Mouse (Mus musculus): ENCODE results near the gene Tmem267. TPM values are rescaled to one million over a fixed set of nuclear protein-coding genes. Genes with fewer than 3 reads are reported as not detected.
"Not testable (repeated sequence)": the region's sequence is repeated elsewhere in the genome, so short reads cannot be mapped to it uniquely, and the experiment has no call there.

Tmem267 gene
- 1 to 10 TPM; 7.6 to 9.0 TPM for total RNA-seq (2021)

DNA sequence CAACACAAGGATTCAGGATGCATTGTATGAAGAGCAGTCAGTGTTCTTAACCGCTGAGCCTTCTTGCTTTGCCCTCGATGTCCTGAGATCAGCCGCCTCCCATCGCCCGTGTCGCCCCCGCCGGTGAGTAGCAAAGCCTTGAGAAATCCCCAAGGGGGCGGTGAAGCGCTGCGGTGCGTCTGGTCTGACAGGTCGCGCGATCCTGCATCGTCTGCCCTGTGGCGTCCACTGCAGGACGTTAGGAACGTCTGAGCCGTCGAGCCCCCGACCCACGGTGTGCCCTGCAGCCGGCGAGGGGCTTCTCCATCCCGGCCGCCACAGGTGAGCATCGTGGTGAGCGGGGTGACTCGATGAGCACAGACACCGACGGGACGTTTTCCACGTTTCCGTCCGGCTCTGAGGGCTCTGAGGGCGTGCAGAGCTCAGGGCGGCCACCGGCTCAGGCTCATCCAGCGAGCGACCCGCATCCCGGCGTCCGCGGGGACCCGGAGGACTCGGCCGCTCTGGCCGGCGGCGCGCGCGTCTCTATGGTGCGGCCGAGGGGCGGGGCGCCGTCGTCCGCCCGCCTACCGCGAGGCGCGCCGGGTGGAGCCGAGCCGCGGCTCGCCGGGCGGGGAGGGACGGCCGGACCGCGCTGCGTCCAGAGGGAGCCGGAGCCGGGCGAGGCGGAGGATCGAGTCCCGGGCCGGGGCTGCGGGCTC, at the start of gene Tmem267, which contains the start of gene 3110070M22Rik:
Gene Tmem267 (plus strand): TSS at position 160 of the 701 bp plus-strand sequence.
Gene 3110070M22Rik (minus strand): TSS at position 504 of the 701 bp plus-strand sequence.
- peak; percentile 88 for DNase-seq

DNA sequence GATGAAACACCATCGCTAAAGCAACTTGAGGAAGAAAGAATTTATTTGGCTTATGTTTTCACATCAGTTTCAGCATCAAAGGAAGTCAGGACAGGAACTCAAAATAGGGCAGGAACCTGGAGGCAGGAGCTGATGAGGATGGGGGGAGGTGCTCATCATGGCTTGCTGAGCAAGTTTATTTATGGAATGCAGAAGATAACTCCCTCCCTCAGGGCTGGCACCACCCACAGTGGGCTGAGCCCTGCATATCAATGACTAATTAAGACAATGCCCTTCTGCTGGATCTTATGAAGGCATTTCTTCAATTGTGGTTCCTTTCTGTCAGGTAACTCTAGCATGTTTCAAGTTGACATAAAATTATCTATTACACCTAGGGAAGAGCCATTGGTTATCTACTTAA, 45.6 kb upstream of the Tmem267 start:
- DNase-seq = no peak

DNA sequence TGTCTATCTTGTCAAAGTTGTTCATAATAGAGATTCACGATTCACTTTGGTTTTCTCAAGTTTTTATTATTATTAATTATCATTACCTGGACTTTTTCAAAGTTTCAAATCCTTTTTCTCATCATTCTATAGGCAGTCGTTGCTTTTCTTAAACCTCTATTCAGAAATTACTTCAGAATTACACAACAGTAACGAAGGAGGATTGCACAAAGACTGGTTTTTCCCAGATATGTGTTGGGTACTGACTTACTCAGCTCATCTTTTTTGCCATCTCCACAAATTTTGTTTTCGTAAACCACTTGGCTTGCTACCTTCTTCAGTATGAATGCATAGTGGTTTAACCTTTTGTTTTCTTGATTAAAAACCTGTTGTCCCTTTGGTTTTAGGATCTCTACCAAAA, 34.3 kb upstream of the Tmem267 start:
- no peak for DNase-seq

DNA sequence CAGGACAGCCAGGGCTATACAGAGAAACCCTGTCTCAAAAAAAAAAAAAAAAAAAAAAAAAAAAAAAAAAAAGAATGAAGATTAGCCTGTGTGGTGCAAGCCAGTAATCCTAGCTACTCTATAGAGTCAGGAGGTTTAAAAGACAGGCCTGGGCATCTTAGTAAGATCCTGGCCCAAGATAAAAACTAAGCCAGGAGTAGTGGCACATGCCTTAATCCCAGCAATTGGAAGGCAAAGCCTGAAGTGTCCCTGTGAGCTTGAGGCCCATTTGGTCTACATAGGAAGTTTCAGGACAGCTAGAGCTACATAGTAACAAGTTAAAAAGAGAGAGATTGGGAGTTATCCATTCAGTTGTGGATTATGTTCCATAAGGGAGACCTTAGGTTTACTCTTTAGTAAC, 32.8 kb upstream of the Tmem267 start:
- DNase-seq = no peak

DNA sequence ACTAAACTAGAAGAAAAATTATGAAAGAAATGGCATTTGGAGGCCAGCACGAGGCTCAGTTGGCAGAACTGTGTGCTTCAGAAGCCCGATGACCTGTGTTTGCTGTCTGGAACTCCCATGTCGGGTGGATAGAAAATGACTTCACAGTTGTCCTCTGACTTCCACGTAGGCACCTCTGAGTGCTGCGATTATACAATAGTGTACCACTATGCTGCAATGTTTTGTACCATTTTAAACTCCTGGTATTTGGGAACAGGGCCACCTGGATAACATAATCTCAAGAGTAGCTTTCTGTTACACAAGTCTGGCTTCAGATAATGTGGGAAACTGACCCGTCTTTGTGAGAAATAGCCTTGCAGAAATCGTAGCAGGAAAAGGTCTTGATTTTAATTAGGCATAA, 31.5 kb upstream of the Tmem267 start:
- no peak for DNase-seq

DNA sequence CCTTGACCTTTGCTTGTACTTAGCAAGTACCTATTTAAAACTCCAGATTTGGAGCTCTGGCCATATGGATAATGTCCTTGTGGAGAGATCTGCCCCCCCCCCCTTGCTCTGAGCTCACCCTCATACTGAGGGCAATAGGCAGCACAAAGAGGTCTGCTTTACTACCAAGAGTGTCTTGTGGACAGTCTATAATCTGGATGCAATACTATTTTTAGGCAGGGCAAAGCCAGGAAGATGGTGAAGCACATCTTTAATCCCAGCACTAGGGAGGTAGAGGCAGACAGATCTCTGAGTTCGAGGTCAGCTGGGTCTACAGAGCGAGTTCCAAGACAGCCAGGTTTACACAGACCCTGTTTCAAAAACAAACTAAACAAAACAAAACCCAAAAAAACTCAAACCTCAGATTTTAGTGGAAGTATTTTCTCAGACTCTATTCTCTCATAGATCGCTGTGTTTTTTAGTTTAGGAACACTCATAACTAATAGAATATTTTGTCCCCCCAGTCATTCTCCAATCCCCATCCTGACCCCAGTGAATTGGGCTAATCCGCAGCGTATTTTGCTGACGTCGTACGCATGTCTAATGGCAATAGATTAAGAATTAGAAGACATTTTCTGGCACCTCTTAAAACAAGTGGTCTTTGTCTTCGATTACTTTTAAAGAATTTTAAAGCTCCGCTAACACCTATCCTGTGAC, 25.8 kb upstream of the Tmem267 start:
- DNase-seq = peak; percentile 7

DNA sequence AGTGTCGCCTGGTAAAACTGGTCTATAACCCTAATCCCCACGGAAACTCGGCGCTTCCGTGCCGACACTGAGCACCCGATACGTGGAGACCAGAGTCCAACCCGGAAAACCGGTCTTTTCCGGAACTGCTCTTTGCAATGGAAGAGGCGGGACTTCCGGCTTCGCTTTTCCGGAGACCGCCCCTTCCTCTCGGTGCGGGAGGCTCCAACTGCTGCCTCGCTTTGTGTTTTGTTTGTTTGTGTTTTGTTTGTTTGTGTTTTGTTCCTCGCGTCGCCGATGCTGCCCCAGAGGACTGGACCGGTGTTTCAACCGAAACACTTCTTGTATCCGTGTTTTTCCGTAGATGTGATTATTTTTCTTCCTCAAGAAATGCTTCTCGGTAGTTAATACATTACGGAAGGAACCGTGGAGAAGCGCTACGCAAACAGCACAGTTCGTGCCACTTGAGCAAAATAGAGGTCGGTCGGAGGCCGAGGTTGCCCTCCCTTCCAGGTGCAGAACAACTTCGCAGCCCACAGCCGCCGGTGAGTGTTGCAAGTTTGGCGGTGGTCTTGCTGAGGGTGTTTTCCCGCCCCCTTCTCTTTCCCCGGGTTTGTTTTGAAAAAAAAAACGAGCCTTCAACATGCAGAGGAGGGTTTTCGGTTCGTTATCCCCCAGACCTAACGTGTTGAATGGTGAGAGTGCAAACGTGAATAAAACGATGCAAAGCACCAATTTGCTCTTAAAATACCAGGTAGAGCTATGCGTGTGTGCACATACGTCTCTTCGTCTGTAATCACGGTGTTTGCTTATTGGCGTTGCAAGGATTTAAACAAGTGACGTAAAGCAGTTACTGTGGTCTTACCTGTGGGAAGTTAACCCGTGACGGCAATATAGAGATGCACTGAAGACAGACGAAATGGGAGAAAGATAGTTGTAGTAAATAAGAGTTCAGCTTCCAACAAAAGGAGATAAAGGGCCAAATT, 25.0 kb upstream of the Tmem267 start, which contains the start of gene 4833420G17Rik:
Gene 4833420G17Rik (plus strand): TSS at position 173 of the 965 bp plus-strand sequence.
- DNase-seq = peak; percentile 88

DNA sequence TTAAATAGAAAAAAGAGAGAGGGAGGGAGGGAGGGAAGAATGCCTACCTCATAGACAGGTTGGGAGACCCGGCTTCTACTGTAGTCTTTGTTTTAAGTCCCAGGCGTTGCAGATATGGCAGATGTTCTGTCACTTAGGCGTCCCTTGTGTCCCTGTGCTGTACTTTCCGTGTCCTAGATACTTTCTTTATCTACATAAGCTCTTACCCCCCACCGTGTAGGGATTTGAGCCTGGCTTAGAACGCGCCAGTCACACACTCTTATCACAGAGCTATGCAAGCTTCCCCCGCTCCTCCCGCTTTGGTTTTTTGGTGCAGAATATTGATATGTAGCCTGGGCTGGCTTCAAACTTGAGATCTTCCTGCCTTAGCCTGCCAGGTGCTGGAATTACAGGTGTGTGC, 11.2 kb upstream of the Tmem267 start:
- no peak for DNase-seq

DNA sequence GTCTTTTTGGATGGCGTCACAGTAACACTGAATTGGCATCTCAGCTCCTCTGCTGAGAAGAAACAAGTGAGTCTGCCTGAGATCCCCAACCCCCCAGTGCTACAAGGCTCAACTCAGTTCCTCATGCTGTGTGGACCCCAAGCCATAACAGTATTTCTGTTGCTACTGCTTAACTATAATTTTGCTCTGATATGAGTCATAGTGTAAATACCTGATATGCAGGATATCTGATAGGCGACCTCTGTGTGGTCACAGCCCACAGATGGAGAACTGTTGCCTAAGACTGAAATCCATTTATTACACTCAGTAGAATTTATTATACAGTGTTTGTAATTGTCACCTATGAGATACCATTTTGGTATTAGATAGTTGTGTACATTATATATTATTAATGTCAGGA, 10.1 kb upstream of the Tmem267 start:
- DNase-seq = no peak

DNA sequence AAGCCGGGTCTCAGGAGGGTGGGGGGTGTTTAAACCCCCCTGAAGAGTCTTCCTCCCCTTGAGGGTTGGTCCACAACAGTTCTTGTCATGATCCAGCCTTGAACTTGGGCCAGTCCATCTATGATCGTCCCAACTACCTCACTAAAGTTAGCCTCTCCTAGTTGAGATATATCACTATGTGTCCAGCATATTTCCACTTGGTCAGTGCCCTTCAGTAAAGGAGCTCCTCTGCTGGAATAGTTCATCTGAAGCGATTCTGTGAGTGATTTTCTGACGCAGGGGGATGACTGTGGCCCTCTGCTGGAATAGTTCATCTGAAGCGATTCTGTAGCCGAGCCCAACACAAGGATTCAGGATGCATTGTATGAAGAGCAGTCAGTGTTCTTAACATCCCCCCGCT, 485 bp upstream of the Tmem267 start:
- no peak for DNase-seq

DNA sequence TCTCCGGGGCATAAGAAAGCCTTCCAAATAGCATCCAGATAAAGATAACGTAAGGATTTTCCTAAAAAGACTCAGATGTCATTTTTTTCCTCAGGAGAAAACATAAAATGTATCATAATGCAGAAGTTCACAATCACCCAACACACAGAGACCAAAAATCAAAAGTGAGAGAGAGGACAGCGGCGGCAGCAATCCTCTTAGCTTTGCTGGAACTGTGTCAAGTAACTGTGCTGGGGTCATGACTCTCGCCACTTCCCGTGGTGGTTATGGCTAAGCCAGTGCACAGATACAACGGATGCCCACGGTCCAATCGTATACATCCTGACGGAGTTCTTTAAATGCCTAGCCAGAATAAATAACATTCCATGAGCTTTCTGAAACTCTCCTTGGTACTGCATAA, 4.2 kb downstream of the Tmem267 start:
- not testable (repeated sequence) for DNase-seq

DNA sequence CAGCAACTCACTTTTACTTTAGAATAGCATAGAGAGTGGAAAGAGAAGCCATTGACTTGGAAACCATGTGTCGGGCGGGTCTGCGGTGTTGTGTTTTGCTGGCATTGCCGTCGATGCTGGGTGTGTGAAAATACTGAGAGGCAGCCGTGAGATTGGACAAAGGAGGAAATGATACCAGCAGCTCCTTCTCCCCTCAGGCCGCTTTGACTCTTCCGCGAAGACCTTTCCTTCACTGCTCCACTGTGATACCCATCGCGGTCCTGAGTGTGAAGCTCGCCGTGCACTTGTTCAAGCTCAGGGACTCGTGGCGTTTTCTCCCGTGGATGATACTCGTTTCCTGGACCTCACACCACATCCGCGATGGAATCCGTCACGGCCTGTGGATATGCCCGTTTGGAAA, 7.1 kb downstream of the Tmem267 start:
- DNase-seq = not testable (repeated sequence)

DNA sequence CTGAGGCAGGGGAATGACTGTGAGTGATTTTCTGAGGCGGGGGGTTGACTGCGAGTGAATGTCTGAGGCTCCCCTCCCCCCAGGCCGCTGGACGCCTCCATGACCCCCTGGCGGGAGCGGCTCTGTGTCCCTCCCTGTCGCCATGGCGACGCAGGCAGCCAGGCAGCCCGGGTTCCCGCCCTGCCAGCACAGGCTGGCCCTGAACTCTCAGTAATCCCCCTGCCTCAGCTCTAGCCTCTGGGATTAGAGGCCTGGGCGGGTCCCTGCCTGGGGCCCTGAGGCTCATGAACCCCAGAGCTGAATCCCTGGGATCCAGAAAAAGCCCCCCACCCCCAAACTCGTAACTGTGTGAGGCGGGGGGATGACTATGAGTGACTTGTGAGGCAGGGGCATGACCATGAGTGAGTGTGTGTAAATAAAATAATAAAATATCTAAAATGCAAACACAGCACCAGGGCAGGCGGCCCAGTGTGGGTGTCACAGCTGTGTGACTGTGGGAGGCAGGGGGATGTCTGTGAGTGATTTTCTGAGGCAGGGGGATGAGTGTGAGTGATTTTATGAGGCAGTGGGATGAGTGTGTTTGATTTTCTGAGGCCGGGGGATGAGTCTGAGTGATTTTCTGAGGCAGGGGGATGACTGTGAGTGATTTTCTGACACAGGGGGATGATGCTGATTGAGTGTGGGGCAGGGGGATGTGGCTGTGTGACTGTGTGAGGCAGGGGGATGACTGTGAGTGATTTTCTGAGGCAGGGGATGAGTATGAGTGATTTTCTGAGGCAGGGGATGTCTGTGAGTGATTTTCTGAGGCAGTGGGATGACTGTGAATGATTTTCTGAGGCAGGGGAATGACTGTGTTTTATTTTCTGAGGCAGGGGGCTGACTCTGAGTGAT, 108.7 kb downstream of the Tmem267 start:
- peak; percentile 55 for DNase-seq

DNA sequence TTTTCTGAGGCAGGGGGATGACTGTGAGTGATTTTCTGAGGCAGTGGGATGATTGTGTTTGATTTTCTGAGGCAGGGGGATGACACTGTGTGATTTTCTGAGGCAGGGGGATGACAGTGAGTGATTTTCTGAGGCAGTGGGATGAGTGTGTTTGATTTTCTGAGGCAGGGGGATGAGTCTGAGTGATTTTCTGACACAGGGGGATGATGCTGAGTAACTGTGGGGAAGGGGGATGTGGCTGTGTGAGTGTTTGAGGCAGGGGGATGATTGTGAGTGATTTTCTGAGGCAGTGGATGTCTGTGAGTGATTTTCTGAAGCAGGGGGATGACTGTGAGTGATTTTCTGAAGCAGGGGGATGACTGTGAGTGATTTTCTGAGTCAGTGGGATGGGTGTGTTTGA, 110.6 kb downstream of the Tmem267 start:
- not testable (repeated sequence) for DNase-seq

DNA sequence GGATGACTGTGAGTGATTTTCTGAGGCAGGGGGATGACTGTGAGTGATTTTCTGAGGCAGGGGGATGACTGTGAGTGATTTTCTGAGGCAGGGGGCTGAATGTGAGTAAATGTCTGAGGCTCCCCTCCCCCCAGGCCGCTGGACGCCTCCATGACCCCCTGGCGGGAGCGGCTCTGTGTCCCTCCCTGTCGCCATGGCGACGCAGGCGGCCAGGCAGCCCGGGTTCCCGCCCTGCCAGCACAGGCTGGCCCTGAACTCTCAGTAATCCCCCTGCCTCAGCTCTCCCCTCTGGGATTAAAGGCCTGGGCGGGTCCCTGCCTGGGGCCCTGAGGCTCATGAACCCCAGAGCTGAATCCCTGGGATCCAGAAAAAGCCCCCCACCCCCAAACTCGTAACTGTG, 111.2 kb downstream of the Tmem267 start:
- peak; percentile 45 for DNase-seq

DNA sequence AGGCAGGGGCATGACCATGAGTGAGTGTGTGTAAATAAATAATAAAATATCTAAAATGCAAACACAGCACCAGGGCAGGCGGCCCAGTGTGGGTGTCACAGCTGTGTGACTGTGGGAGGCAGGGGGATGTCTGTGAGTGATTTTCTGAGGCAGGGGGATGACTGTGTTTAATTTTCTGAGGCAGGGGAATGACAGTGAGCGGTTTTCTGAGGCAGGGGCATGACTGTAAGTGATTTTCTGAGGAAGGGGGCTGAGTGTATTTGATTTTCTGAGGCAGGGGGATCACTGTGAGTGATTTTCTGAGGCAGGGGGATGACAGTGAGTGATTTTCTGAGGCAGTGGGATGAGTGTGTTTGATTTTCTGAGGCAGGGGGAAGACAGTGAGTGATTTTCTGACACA, 111.7 kb downstream of the Tmem267 start:
- DNase-seq = not testable (repeated sequence)

DNA sequence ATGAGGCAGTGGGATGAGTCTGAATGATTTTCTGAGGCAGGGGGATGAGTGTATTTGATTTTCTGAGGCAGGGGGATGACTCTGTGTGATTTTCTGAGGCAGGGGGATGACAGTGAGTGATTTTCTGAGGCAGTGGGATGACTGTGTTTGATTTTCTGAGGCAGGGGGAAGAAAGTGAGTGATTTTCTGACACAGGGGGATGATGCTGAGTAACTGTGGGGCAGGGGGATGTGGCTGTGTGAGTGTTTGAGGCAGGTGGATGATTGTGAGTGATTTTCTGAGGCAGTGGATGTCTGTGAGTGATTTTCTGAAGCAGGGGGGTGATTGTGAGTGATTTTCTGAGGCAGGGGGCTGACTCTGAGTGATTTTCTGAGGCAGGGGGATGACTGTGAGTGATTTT, 112.3 kb downstream of the Tmem267 start:
- DNase-seq = peak; percentile 58

DNA sequence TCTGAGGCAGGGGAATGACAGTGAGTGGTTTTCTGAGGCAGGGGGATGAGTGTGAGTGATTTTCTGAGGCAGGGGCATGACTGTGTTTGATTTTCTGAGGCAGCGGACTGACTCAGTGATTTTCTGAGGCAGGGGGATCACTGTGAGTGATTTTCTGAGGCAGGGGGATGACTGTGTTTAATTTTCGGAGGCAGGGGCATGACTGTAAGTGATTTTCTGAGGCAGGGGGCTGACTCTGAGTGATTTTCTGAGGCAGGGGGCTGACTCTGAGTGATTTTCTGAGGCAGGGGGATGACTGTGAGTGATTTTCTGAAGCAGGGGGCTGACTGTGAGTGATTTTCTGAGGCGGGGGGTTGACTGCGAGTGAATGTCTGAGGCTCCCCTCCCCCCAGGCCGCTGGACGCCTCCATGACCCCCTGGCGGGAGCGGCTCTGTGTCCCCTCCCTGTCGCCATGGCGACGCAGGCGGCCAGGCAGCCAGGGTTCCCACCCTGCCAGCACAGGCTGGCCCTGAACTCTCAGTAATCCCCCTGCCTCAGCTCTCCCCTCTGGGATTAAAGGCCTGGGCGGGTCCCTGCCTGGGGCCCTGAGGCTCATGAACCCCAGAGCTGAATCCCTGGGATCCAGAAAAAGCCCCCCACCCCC, 115.0 kb downstream of the Tmem267 start:
- DNase-seq = peak; percentile 78

DNA sequence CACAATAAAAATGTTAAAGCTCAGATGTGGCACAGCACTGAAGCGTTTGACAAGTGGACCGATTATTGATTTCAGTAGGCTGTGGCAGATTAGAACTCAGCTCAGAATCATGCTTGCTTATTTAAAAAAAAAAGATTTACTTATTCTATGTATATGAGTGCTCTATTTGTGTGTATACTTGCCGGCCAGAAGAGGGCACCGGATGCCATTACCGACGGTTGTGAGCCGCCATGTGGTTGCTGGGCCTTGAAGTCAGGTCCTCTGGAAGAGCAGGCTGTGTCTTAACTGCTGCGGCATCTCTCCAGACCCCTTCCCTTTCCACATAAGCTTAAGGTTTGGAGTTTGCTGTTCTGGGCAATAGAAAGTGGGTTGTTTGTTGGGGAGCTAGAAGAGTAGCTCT, 116.1 kb downstream of the Tmem267 start:
- DNase-seq = not testable (repeated sequence)

DNA sequence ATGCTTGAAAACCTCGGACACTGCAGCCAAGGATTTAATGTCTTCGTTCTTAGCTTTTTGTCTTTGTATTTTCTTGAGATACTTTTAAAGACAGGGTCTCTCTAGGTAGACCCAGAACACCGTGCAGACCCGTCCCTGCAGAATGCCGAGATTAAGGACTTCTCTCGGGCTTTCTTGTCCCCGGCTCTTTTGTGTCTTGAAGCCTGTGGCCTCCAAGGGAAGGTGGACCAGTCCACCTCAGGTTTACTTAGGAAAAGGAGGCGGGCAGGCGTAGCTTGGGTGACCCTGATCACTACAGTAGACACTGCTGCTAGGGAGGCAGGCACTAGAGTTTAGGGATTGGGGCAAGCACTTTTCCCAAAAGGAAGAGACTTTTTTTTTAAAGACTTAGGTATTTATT, 116.5 kb downstream of the Tmem267 start:
- not testable (repeated sequence) for DNase-seq

DNA sequence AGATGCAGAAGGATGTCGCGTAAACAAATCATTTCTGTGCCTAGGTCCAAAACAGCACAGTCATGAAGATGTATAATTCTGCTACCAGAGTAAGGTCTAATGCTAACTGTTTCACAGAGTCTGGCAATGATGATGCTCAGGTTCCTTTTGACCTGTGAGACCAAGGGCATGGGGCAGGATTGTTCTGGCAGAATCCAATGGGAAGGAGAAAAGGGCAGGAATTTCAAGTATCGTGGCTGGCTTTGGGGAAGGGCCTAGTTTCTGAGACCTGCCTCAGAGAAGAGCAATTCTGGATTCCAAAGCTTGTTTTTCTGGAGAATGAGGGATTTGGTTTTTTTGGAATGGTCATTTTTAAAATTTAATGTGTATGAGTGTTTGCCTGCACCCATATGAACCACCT, 131.0 kb downstream of the Tmem267 start:
- DNase-seq = no peak

All from heart, postnatal 4 days (tissue).